9 mouse cellular contexts compared by ENCODE assay signal in genomic region chr14:27413961-27414360, GRCm38 (mm10). TPM values are rescaled to one million over a fixed set of nuclear protein-coding genes. Genes with fewer than 3 reads are reported as not detected.
A peak's percentile ranks its signal among the peaks of the same experiment; 100 is the strongest.
DNase-seq lines count a peak whose midpoint lies in the region; ATAC-seq lines count a peak whose summit lies in the region.
"Had no signal": no experiment of that assay in that cellular context is flagged by ENCODE, and none has a peak within 500 bp of the region (broad histone marks: within the 10 kb centered on the region; RNA-seq: fewer than 3 reads in every experiment).

No protein-coding gene starts in this region.

- H3K4me3 ChIP-seq in midbrain, embryonic 14.5 days (replicated peaks; ENCODE audit: low read depth, low read length), result no peak overlapping the region
- no peak overlapping the region for H3K4me3 ChIP-seq in midbrain, embryonic 16.5 days (ENCODE audit: low read depth, low read length)
- H3K4me3 ChIP-seq: limb, embryonic 13.5 days had no signal

- H3K9me3 ChIP-seq in midbrain, embryonic 14.5 days (ENCODE audit: control insufficient read depth, low read length), result no peaks in the 10 kb centered on the region
- peaks cover 8% of the 10 kb centered on the region; the same call in 1 of the 2 replicates for H3K9me3 ChIP-seq in midbrain, embryonic 16.5 days (replicated peaks; ENCODE audit: control insufficient read depth, low read length, poor library complexity, severe bottlenecking)

- 54% methylated on average over 4 of the region's 4 CpGs for WGBS in midbrain, embryonic 14.5 days
- WGBS in midbrain, embryonic 16.5 days, result 45% methylated on average over 4 of the region's 4 CpGs

- H3K27ac ChIP-seq in midbrain, embryonic 14.5 days (replicated peaks; ENCODE audit: low read depth, low read length), result no peak overlapping the region
- no peak overlapping the region for H3K27ac ChIP-seq in midbrain, embryonic 16.5 days (ENCODE audit: low read length)
- H3K27ac ChIP-seq: limb, embryonic 13.5 days had no signal

- peak; percentile 23 for DNase-seq in gastrocnemius, adult 18-20 months (ENCODE audit: low spot score)
- no peak for DNase-seq in gastrocnemius, postnatal 36 days
- peak; percentile 75 for DNase-seq in midbrain, embryonic 14.5 days
- peak; percentile 65 for DNase-seq in embryo, embryonic 10.5 days (ENCODE audit: low spot score)
- no peak for DNase-seq in frontal cortex, postnatal 25 days (ENCODE audit: low spot score in 2 of 2)
- DNase-seq in left cerebral cortex, adult 11 months (ENCODE audit: low spot score), result no peak

- H3K4me1 ChIP-seq in midbrain, embryonic 14.5 days (ENCODE audit: control insufficient read depth, insufficient read depth, low read length), result no peaks in the 10 kb centered on the region
- H3K4me1 ChIP-seq in midbrain, embryonic 16.5 days (ENCODE audit: control insufficient read depth, insufficient read depth, low read length), result no peaks in the 10 kb centered on the region

- intact Hi-C loops in gastrocnemius, postnatal 36 days (cut with DNase I), result loop anchor here (1.0 to 5.0 kb wide), 3 partner anchors 76 to 307 kb away; no protein-coding TSS in a partner anchor

- no peak overlapping the region for H3K4me2 ChIP-seq in midbrain, embryonic 14.5 days (ENCODE audit: low read length)
- H3K4me2 ChIP-seq in midbrain, embryonic 16.5 days (ENCODE audit: low read length), result no peak overlapping the region
- H3K4me2 ChIP-seq: limb, embryonic 13.5 days had no signal

- no peaks in the 10 kb centered on the region for H3K27me3 ChIP-seq in midbrain, embryonic 14.5 days (ENCODE audit: control insufficient read depth, insufficient read depth, low read length)
- no peaks in the 10 kb centered on the region for H3K27me3 ChIP-seq in midbrain, embryonic 16.5 days (ENCODE audit: control insufficient read depth, insufficient read depth, low read depth, low read length)
- H3K27me3 ChIP-seq: limb, embryonic 13.5 days had no signal

- ATAC-seq in midbrain, embryonic 14.5 days (ENCODE audit: low FRiP score, low TSS enrichment), result no peak
- ATAC-seq in midbrain, embryonic 16.5 days, result no peak
- ATAC-seq in neutrophil, adult 5-6 weeks (ENCODE audit: extremely low read depth, insufficient number of reproducible peaks, low FRiP score, poor library complexity, severe bottlenecking), result peak; percentile 84; the same call in 1 of the 2 replicates

- no peaks in the 10 kb centered on the region for H3K36me3 ChIP-seq in midbrain, embryonic 14.5 days (ENCODE audit: control insufficient read depth, insufficient read depth, low read length)
- H3K36me3 ChIP-seq in midbrain, embryonic 16.5 days (ENCODE audit: control insufficient read depth, insufficient read depth, low read length), result no peaks in the 10 kb centered on the region
- H3K36me3 ChIP-seq: limb, embryonic 13.5 days had no signal

- no peak overlapping the region for H3K9ac ChIP-seq in midbrain, embryonic 14.5 days (replicated peaks; ENCODE audit: low read length)
- no peak overlapping the region for H3K9ac ChIP-seq in midbrain, embryonic 16.5 days (ENCODE audit: low read depth, low read length)
- H3K9ac ChIP-seq: limb, embryonic 13.5 days had no signal

RNA-seq across cellular contexts. Expression of gene Fam208a, which starts 14.7 kb away (rescaled TPM):
- 1 to 10 TPM; 3.6 to 4.8 TPM for total RNA-seq in gastrocnemius, adult 18-20 months (2021)
- 1 to 10 TPM; 4.5 to 4.9 TPM for total RNA-seq in gastrocnemius, postnatal 36 days (2021)
- polyA plus RNA-seq in midbrain, embryonic 14.5 days (2014; fragmentation: Nextera tagmentation; extraction: Ambion mirVana), result 19.1 TPM in 2 replicates
- 15.0 and 18.1 TPM in 2 replicates for polyA plus RNA-seq in midbrain, embryonic 16.5 days (2015; fragmentation: Nextera tagmentation; extraction: Ambion mirVana)
- total RNA-seq in neutrophil, adult 5-6 weeks (2017), result 89.9 and 91.2 TPM in 2 replicates

Comparison
In these comparisons a context has a peak if more than half of its experiments do, and no peak if none do; other contexts are left out.
1. DNase-seq: peak in gastrocnemius, adult 18-20 months (single experiment), midbrain, embryonic 14.5 days (single experiment) and embryo, embryonic 10.5 days (single experiment); none in gastrocnemius, postnatal 36 days (0 of 2), frontal cortex, postnatal 25 days (0 of 2) and left cerebral cortex, adult 11 months (single experiment).
2. RNA of gene Fam208a, which starts 14.7 kb away (total RNA-seq): 89.9 to 91.2 TPM in neutrophil, adult 5-6 weeks; 4.5 to 4.9 TPM in gastrocnemius, postnatal 36 days and 3.6 to 4.8 TPM in gastrocnemius, adult 18-20 months; every median in the first group is over 10 times any median in the second.